Mouse (Mus musculus): ENCODE measurements around the gene Rpap2. TPM values are rescaled to one million over a fixed set of nuclear protein-coding genes. Genes with fewer than 3 reads are reported as not detected.

The Rpap2 gene
- polyA plus RNA-seq, 1 experiment, result 47.0 TPM

- no peaks in the 10 kb centered on the region for H3K4me1 ChIP-seq (ENCODE audit: control insufficient read depth, insufficient read depth, low read length)
- H3K4me3 ChIP-seq (ENCODE audit: low read depth, low read length), result no peak overlapping the region
- TF ChIP-seq EP300 (IDR thresholded peaks at IDR 0.05; ENCODE audit: insufficient read depth, low read depth, low read length) (no peak), POLR2A (IDR thresholded peaks at IDR 0.05; ENCODE audit: insufficient read depth, low read length) (no peak), CTCF (IDR thresholded peaks at IDR 0.05; ENCODE audit: low read depth, low read length) (no peak)
- H3K9me3 ChIP-seq (replicated peaks; ENCODE audit: control insufficient read depth, insufficient read depth, low read length, poor library complexity, severe bottlenecking), result no peaks in the 10 kb centered on the region
- H3K9ac ChIP-seq (ENCODE audit: low read depth, poor library complexity, severe bottlenecking), result no peak overlapping the region
- H3K36me3 ChIP-seq (ENCODE audit: control insufficient read depth, insufficient read depth, low read length, poor library complexity, severe bottlenecking), result no peaks in the 10 kb centered on the region
- no peak overlapping the region for H3K27ac ChIP-seq (ENCODE audit: insufficient read depth, low read length)
- H3K27me3 ChIP-seq (ENCODE audit: control insufficient read depth, insufficient read depth, low read length, poor library complexity, severe bottlenecking), result no peaks in the 10 kb centered on the region
Observed at GRCm38 (mm10) chr5:107650427-107650826, 53.3 kb downstream of the Rpap2 start.

GRCm38 (mm10) chr5:107652055-107652660 is 55.0 kb downstream of the Rpap2 start:
- no peak overlapping the region for H3K27ac ChIP-seq (ENCODE audit: insufficient read depth, low read length)
- TF ChIP-seq CTCF (IDR thresholded peaks at IDR 0.05; ENCODE audit: low read depth, low read length) (no peak), EP300 (IDR thresholded peaks at IDR 0.05; ENCODE audit: insufficient read depth, low read depth, low read length) (no peak), POLR2A (IDR thresholded peaks at IDR 0.05; ENCODE audit: insufficient read depth, low read length) (no peak)

GRCm38 (mm10) chr5:107678392-107678791 is 81.2 kb downstream of the Rpap2 start:
- Histone ChIP-seq H3K27me3 (ENCODE audit: control insufficient read depth, insufficient read depth, low read length, poor library complexity, severe bottlenecking) (no peaks in the 10 kb centered on the region), H3K36me3 (ENCODE audit: control insufficient read depth, insufficient read depth, low read length, poor library complexity, severe bottlenecking) (no peaks in the 10 kb centered on the region), H3K9me3 (replicated peaks; ENCODE audit: control insufficient read depth, insufficient read depth, low read length, poor library complexity, severe bottlenecking) (no peaks in the 10 kb centered on the region), H3K4me1 (ENCODE audit: control insufficient read depth, insufficient read depth, low read length) (no peaks in the 10 kb centered on the region), H3K4me3 (ENCODE audit: low read depth, low read length) (no peak overlapping the region), H3K27ac (ENCODE audit: insufficient read depth, low read length) (no peak overlapping the region), H3K9ac (ENCODE audit: low read depth, poor library complexity, severe bottlenecking) (no peak overlapping the region)
- TF ChIP-seq POLR2A (IDR thresholded peaks at IDR 0.05; ENCODE audit: insufficient read depth, low read length) (no peak), CTCF (IDR thresholded peaks at IDR 0.05; ENCODE audit: low read depth, low read length) (no peak), EP300 (IDR thresholded peaks at IDR 0.05; ENCODE audit: insufficient read depth, low read depth, low read length) (no peak)

More at GRCm38 (mm10) chr5:107652055-107652660, 55.0 kb downstream of the Rpap2 start:
- no peaks in the 10 kb centered on the region for H3K27me3 ChIP-seq (ENCODE audit: control insufficient read depth, insufficient read depth, low read length, poor library complexity, severe bottlenecking)
- H3K9me3 ChIP-seq (replicated peaks; ENCODE audit: control insufficient read depth, insufficient read depth, low read length, poor library complexity, severe bottlenecking), result no peaks in the 10 kb centered on the region
- H3K4me1 ChIP-seq (ENCODE audit: control insufficient read depth, insufficient read depth, low read length), result no peaks in the 10 kb centered on the region
- H3K36me3 ChIP-seq (ENCODE audit: control insufficient read depth, insufficient read depth, low read length, poor library complexity, severe bottlenecking), result peaks cover 2% of the 10 kb centered on the region; the same call in 1 of the 2 replicates
- no peak overlapping the region for H3K9ac ChIP-seq (ENCODE audit: low read depth, poor library complexity, severe bottlenecking)
- no peak overlapping the region for H3K4me3 ChIP-seq (ENCODE audit: low read depth, low read length)

- Histone ChIP-seq H3K4me3 (ENCODE audit: low read depth, low read length) (no peak overlapping the region), H3K4me1 (ENCODE audit: control insufficient read depth, insufficient read depth, low read length) (no peaks in the 10 kb centered on the region), H3K27ac (ENCODE audit: insufficient read depth, low read length) (no peak overlapping the region), H3K9ac (ENCODE audit: low read depth, poor library complexity, severe bottlenecking) (no peak overlapping the region), H3K9me3 (replicated peaks; ENCODE audit: control insufficient read depth, insufficient read depth, low read length, poor library complexity, severe bottlenecking) (no peaks in the 10 kb centered on the region), H3K36me3 (ENCODE audit: control insufficient read depth, insufficient read depth, low read length, poor library complexity, severe bottlenecking) (no peaks in the 10 kb centered on the region), H3K27me3 (ENCODE audit: control insufficient read depth, insufficient read depth, low read length, poor library complexity, severe bottlenecking) (no peaks in the 10 kb centered on the region)
- TF ChIP-seq POLR2A (IDR thresholded peaks at IDR 0.05; ENCODE audit: insufficient read depth, low read length) (no peak), EP300 (IDR thresholded peaks at IDR 0.05; ENCODE audit: insufficient read depth, low read depth, low read length) (no peak), CTCF (IDR thresholded peaks at IDR 0.05; ENCODE audit: low read depth, low read length) (no peak)
Observed at GRCm38 (mm10) chr5:107681300-107681699, 84.1 kb downstream of the Rpap2 start.

- 0 out of 2 replicates have a peak, but pooled peaks cover 2% of the 10 kb centered on the region for H3K9me3 ChIP-seq (replicated peaks; ENCODE audit: control insufficient read depth, insufficient read depth, low read length, poor library complexity, severe bottlenecking)
- TF ChIP-seq CTCF (IDR thresholded peaks at IDR 0.05; ENCODE audit: low read depth, low read length) (no peak), EP300 (IDR thresholded peaks at IDR 0.05; ENCODE audit: insufficient read depth, low read depth, low read length) (no peak), POLR2A (IDR thresholded peaks at IDR 0.05; ENCODE audit: insufficient read depth, low read length) (no peak)
- H3K27ac ChIP-seq (ENCODE audit: insufficient read depth, low read length), result no peak overlapping the region
- peaks cover 5% of the 10 kb centered on the region for H3K27me3 ChIP-seq (ENCODE audit: control insufficient read depth, insufficient read depth, low read length, poor library complexity, severe bottlenecking)
- no peak overlapping the region for H3K9ac ChIP-seq (ENCODE audit: low read depth, poor library complexity, severe bottlenecking)
- no peaks in the 10 kb centered on the region for H3K4me1 ChIP-seq (ENCODE audit: control insufficient read depth, insufficient read depth, low read length)
- no peaks in the 10 kb centered on the region for H3K36me3 ChIP-seq (ENCODE audit: control insufficient read depth, insufficient read depth, low read length, poor library complexity, severe bottlenecking)
- no peak overlapping the region for H3K4me3 ChIP-seq (ENCODE audit: low read depth, low read length)
Observed at GRCm38 (mm10) chr5:107684380-107684779, 87.2 kb downstream of the Rpap2 start.

GRCm38 (mm10) chr5:107687161-107687560 is 90.0 kb downstream of the Rpap2 start:
- Histone ChIP-seq H3K9ac (ENCODE audit: low read depth, poor library complexity, severe bottlenecking) (no peak overlapping the region), H3K4me3 (ENCODE audit: low read depth, low read length) (no peak overlapping the region), H3K27ac (ENCODE audit: insufficient read depth, low read length) (no peak overlapping the region), H3K36me3 (ENCODE audit: control insufficient read depth, insufficient read depth, low read length, poor library complexity, severe bottlenecking) (no peaks in the 10 kb centered on the region), H3K27me3 (ENCODE audit: control insufficient read depth, insufficient read depth, low read length, poor library complexity, severe bottlenecking) (peaks cover 5% of the 10 kb centered on the region), H3K9me3 (replicated peaks; ENCODE audit: control insufficient read depth, insufficient read depth, low read length, poor library complexity, severe bottlenecking) (0 out of 2 replicates have a peak, but pooled peaks cover 2% of the 10 kb centered on the region), H3K4me1 (ENCODE audit: control insufficient read depth, insufficient read depth, low read length) (no peaks in the 10 kb centered on the region)
- TF ChIP-seq EP300 (IDR thresholded peaks at IDR 0.05; ENCODE audit: insufficient read depth, low read depth, low read length) (no peak), POLR2A (IDR thresholded peaks at IDR 0.05; ENCODE audit: insufficient read depth, low read length) (no peak), CTCF (IDR thresholded peaks at IDR 0.05; ENCODE audit: low read depth, low read length) (no peak)

Measured in ES-Bruce4 (cell line).